Mouse (Mus musculus): ENCODE results near the gene Mrpl55.

- no peak for TF ChIP-seq MAFK (IDR thresholded peaks at IDR 0.05; ENCODE audit: insufficient read depth, low read depth, low read length)
- TF ChIP-seq CHD2 (IDR thresholded peaks at IDR 0.05; ENCODE audit: low read depth, low read length): no peak
- no peak for TF ChIP-seq HCFC1 (IDR thresholded peaks at IDR 0.05; ENCODE audit: borderline replicate concordance, insufficient read depth, low read length)
- no peak for TF ChIP-seq ZNF384 (IDR thresholded peaks at IDR 0.05; ENCODE audit: low read depth, low read length)
- no peak for TF ChIP-seq ZC3H11A (IDR thresholded peaks at IDR 0.05; ENCODE audit: borderline replicate concordance, low read depth, low read length)
These were observed 40.9 kb upstream of the Mrpl55 start for GRCm38 (mm10) chr11:59161398-59161797.

All from ES-E14 (cell line).